Mouse (Mus musculus) liver, embryonic 13.5 days (tissue): Measurements from ENCODE around the gene Ptges3. TPM values are rescaled to one million over a fixed set of nuclear protein-coding genes. Genes with fewer than 3 reads are reported as not detected.
A peak's percentile ranks its signal among the peaks of the same experiment; 100 is the strongest.

Experiments used
- ATAC-seq: fragments of 200-750 bp; cut with Nextera tagmentation; 2 replicates; pipeline ENCODE4 v1.8.0; 2017; ENCODE audit warnings: low read depth, mild to moderate bottlenecking, moderate number of reproducible peaks, moderate library complexity
- DNase-seq: peaks from one replicate; pipeline ENCODE4 v3.0.0; 2022
- H3K27ac ChIP-seq: fragments of 300-500 bp; sonication (generic); 2 replicates; pipeline ENCODE4 v1.5.1; 2015; ENCODE audit warnings: moderate library complexity, mild to moderate bottlenecking, inconsistent platforms
- H3K27me3 ChIP-seq: fragments of 300-500 bp; sonication (generic); 2 replicates; pipeline ENCODE4 v1.6.1; 2015; ENCODE audit warnings: mild to moderate bottlenecking, inconsistent platforms
- H3K36me3 ChIP-seq: fragments of 300-500 bp; sonication (generic); 2 replicates; pipeline ENCODE4 v1.6.1; 2015; ENCODE audit warnings: mild to moderate bottlenecking, inconsistent platforms
- H3K4me1 ChIP-seq: fragments of 300-500 bp; sonication (generic); replicated peaks from 2 replicates; pipeline ENCODE4 v1.6.1; 2015; ENCODE audit warnings: inconsistent platforms
- H3K4me2 ChIP-seq: fragments of 300-500 bp; sonication (generic); 2 replicates; pipeline ENCODE4 v1.6.1; 2015; ENCODE audit warnings: inconsistent platforms, mild to moderate bottlenecking, moderate library complexity
- H3K4me3 ChIP-seq: fragments of 300-500 bp; sonication (generic); replicated peaks from 2 replicates; pipeline ENCODE4 v1.5.1; 2015; ENCODE audit warnings: mild to moderate bottlenecking, inconsistent platforms
- H3K9ac ChIP-seq: fragments of 300-500 bp; sonication (generic); 2 replicates; pipeline ENCODE4 v1.6.1; 2015; ENCODE audit warnings: mild to moderate bottlenecking, inconsistent platforms
- H3K9me3 ChIP-seq: fragments of 300-500 bp; sonication (generic); replicated peaks from 2 replicates; pipeline ENCODE4 v1.6.1; 2016; ENCODE audit warnings: inconsistent platforms
- WGBS: fragments of 180-500 bp; shearing (Covaris S2); methylation state at CpG from one replicate; pipeline ENCODE4 v1.1.7; 2015; ENCODE audit not compliant: insufficient replicate concordance; 5-methylcytosine and 5-hydroxymethylcytosine counted together
- polyA plus RNA-seq: library from polyadenylated mRNA; unstranded; fragments of >200 nt; fragmentation: Nextera tagmentation; extraction: Ambion mirVana; gene quantifications from 2 replicates; pipeline ENCODE4 v1.2.1, GENCODE M21; 2015

Gene Ptges3
- polyA plus RNA-seq, 1 experiment from 2014 or later, result 380 TPM

GRCm38 (mm10) chr10:128093496-128094294 lies 34.9 kb downstream of the Ptges3 start:
- Histone ChIP-seq H3K4me3 (peak overlapping the region; percentile 96), H3K27me3 (no peaks in the 10 kb centered on the region), H3K4me2 (peak overlapping the region; percentile 95), H3K4me1 (peaks cover 81% of the 10 kb centered on the region), H3K36me3 (peaks cover 24% of the 10 kb centered on the region), H3K27ac (peak overlapping the region; percentile 98), H3K9ac (peak overlapping the region; percentile 97), H3K9me3 (no peaks in the 10 kb centered on the region)
- 18% methylated on average over 13 of the region's 13 CpGs for WGBS
- DNase-seq (peak; percentile 66), ATAC-seq (peak; percentile 5)

GRCm38 (mm10) chr10:128094340-128094968 lies 35.7 kb downstream of the Ptges3 start:
- peak overlapping the region; percentile 97 for H3K9ac ChIP-seq
- H3K9me3 ChIP-seq, result no peaks in the 10 kb centered on the region
- peak overlapping the region; percentile 95 for H3K4me2 ChIP-seq
- peaks cover 20% of the 10 kb centered on the region for H3K36me3 ChIP-seq
- H3K27ac ChIP-seq, result peak overlapping the region; percentile 98
- peak; percentile 73 for ATAC-seq
- peak; percentile 91 for DNase-seq
- no peaks in the 10 kb centered on the region for H3K27me3 ChIP-seq
- peak overlapping the region; percentile 96 for H3K4me3 ChIP-seq
- 9% methylated on average over 19 of the region's 19 CpGs for WGBS
- H3K4me1 ChIP-seq, result peaks cover 77% of the 10 kb centered on the region

DNA sequence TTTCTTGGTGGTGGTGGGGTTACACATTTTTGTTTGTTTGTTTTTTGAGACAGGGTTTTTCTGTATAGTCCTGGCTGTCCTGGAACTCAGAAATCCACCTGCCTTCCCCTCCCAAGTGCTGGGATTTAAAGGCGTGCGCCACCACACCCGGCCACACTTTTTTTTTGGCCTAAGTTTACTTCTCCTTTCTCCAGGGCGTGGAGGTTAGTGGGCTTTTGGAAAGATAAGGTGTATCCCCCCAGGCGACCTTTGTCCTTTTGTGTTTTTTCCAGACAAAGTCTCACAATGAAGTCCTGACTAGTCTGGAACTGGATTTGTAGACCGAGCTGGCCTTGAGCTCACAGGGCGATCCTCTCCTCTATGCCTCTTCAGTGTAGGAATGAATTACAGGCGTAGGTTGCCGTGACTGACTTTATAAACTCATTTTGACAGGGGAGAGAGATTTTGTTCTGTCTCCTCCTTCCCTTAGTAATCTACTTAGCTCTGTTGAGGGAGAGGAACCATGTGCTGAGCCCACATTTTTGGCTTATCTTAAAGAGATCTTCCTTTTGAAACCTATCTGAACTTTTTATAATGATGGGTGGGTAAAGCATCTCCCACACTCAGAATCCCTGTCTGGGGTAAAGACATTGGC lies 36.4 kb downstream of the Ptges3 start:
- Histone ChIP-seq H3K4me2 (peak overlapping the region; percentile 95), H3K36me3 (peaks cover 13% of the 10 kb centered on the region), H3K27me3 (no peaks in the 10 kb centered on the region), H3K9me3 (no peaks in the 10 kb centered on the region), H3K4me1 (peaks cover 71% of the 10 kb centered on the region), H3K27ac (peak overlapping the region; percentile 98), H3K4me3 (peak overlapping the region; percentile 96), H3K9ac (peak overlapping the region; percentile 71)
- WGBS, result 18% methylated on average over 9 of the region's 9 CpGs
- DNase-seq (no peak), ATAC-seq (no peak)

DNA sequence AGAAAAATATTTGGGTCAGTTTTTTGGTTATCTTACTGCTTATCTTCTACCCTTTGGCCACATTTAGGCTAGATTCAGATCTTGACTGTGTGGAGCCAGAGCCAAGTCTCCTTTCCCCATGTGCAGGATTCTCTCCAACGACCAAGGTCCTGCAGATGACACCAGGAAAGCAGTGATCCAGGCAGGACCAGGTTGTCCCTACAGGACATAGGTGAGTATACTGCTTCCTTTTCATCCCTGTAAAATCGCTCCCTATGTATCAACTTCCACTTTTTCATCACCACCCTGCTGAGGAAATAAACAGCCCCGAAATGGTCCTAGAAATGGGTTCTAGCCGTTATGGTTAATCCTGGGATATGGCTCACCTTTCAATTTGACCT lies 37.5 kb downstream of the Ptges3 start:
- Histone ChIP-seq H3K36me3 (peaks cover 10% of the 10 kb centered on the region), H3K4me2 (peak overlapping the region; percentile 96), H3K27ac (peak overlapping the region; percentile 98), H3K9ac (peak overlapping the region; percentile 95; the same call in 1 of the 2 replicates), H3K4me3 (peak overlapping the region; percentile 100), H3K4me1 (peaks cover 60% of the 10 kb centered on the region), H3K9me3 (no peaks in the 10 kb centered on the region), H3K27me3 (no peaks in the 10 kb centered on the region)
- ATAC-seq (no peak), DNase-seq (no peak)
- 15% methylated on average over 4 of the region's 4 CpGs for WGBS

DNA sequence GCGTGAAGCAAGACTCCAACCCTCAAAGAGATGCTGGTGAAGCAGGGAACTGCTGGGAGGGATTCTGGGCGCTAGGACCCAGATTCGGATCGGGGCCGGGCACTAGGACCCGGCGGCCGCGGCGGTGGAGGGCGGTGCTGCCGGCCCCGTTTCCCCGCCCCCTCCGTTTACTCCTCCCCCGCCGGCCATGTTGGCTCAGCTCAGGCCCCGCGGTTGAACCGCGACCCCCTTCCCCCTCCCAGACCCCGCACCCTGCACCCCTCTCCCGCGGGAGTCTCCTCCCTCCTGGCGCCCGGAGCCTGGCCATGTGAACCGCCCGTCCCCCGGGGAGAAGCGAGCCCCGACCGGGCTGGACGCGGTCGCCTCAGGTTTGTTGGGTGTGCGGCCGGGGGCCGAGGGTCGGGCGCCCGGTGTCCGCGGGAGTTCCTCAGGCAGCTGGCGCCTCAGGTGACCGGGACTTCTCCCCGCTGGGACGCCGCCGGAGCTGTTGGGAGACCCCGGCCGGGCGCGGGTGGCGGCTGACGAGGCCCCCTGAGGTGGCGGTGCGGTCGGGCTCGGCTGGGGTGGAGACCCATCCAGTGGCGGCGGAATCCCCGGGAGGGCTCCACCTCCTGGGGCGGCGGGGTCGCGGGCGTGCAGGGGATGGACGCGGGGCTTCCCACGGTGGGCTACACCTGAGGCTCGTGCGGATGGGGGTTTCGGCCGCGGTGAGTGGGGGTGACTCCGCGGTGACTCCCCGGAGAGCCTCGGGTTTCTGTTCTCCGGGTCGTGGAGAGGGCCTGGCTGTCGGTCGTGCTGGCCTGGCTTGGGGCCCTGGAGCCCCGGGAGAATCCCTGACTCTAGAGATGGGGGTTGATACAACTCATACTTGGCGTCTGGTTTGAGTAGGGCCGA lies 38.2 kb downstream of the Ptges3 start:
- Histone ChIP-seq H3K4me3 (peak overlapping the region; percentile 100), H3K27ac (peak overlapping the region; percentile 98), H3K9me3 (no peaks in the 10 kb centered on the region), H3K4me2 (peak overlapping the region; percentile 96), H3K9ac (peak overlapping the region; percentile 95), H3K36me3 (peaks cover 10% of the 10 kb centered on the region), H3K27me3 (no peaks in the 10 kb centered on the region), H3K4me1 (peaks cover 58% of the 10 kb centered on the region)
- WGBS, result under 1% methylated on average over 84 of the region's 86 CpGs
- ATAC-seq (peak; percentile 46), DNase-seq (peak; percentile 69)

DNA sequence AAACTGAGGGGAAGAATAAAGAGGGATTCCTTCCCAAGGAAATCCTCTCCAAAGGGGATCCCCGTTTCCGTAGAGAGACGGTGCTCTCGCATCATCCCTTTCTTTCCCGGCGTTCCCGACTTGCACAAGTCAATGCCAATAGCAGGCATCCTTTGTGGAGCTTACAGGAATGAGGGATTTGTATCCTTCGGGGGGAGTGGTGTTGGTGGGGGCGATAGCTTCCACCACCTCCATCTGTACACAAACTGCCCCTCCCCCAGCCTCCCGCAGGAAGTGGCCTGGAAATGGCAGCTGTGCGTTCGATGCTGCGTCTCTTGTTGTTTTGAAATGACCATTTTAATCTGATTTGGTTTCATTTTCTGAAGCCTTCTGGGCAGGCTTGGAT lies 38.8 kb downstream of the Ptges3 start:
- Histone ChIP-seq H3K4me3 (peak overlapping the region; percentile 100), H3K36me3 (peaks cover 10% of the 10 kb centered on the region), H3K9me3 (no peaks in the 10 kb centered on the region), H3K9ac (peak overlapping the region; percentile 95), H3K27me3 (no peaks in the 10 kb centered on the region), H3K4me2 (peak overlapping the region; percentile 96), H3K27ac (peak overlapping the region; percentile 74), H3K4me1 (peaks cover 55% of the 10 kb centered on the region)
- 0% methylated on average over 13 of the region's 13 CpGs for WGBS
- ATAC-seq (no peak), DNase-seq (peak; percentile 47)

DNA sequence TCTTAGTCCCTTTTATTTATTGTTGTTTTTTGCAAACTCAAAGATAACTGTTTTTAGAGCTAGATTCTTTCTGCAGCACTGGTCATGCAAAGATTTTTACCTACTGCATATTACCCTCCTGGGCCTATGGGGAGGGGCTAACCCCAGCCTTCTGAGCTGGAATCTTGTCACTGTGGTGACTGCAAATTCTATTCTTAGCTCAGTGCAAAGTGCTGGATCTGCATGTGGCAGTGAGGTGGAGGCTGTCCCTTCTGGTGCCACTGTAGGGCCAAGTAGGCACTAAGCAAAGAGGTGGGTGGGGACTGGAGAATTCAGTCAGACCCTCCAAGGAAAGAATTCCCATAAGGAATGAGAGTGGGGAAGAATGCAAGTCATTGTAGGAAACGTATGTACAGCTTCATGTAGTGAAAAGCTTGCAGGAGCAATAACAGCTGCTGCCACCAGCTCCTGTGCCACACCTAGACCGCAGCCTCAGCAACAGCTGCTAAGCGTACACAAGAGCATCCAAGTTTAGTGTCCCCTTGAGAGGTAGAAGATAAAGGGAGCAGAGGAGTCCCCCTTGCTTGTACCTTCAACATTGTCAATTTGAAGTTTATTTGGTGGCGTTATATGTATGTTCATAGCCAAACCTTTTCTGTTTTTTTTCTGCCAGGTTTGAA lies 51.5 kb downstream of the Ptges3 start:
- 87% methylated on average over 4 of the region's 4 CpGs for WGBS
- no peak overlapping the region for H3K4me3 ChIP-seq
- no peak for ATAC-seq
- no peak overlapping the region for H3K4me2 ChIP-seq
- no peaks in the 10 kb centered on the region for H3K4me1 ChIP-seq
- no peak for DNase-seq
- no peak overlapping the region for H3K27ac ChIP-seq
- H3K27me3 ChIP-seq, result no peaks in the 10 kb centered on the region
- H3K36me3 ChIP-seq, result peaks cover 65% of the 10 kb centered on the region
- no peaks in the 10 kb centered on the region for H3K9me3 ChIP-seq
- no peak overlapping the region for H3K9ac ChIP-seq

DNA sequence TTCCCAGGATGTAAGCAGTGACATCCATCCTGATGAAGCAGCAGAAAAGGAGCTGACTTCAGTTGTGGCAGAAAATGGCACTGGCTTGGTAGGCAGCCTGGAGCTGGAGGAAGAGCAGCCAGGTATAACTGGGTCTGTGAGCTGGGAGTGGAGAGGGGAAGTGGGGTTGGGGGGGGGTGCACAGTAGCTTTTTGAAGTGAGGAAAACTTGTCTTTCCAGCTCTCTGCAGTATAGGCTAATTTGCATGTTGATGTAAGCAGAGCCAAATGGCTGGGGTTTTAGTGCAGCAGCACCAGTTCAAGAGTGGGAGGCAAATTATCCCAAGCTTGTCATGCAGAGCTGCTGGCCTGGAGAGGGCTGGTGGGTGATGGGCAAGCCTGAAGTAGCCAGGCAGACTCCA lies 52.5 kb downstream of the Ptges3 start:
- H3K27me3 ChIP-seq, result no peaks in the 10 kb centered on the region
- H3K4me3 ChIP-seq, result no peak overlapping the region
- H3K36me3 ChIP-seq, result peaks cover 75% of the 10 kb centered on the region
- H3K9ac ChIP-seq, result no peak overlapping the region
- ATAC-seq (no peak), DNase-seq (no peak)
- no peak overlapping the region for H3K27ac ChIP-seq
- H3K4me1 ChIP-seq, result no peaks in the 10 kb centered on the region
- H3K9me3 ChIP-seq, result no peaks in the 10 kb centered on the region
- H3K4me2 ChIP-seq, result no peak overlapping the region

DNA sequence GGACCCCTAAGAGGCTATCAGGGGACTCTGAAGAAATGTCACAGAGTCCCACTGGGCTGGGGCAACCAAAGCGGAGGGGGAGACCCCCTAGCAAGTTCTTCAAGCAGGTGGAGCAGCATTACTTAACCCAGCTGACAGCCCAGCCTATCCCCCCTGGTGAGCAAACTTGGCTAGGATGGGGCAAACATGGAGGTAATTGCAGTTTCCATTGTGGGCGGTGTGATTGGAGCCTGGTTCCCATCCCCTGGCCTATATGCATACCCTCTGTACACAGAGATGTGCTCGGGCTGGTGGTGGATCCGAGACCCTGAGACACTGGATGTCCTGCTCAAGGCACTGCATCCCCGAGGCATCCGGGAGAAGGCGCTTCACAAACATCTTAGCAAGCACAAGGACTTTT lies 65.1 kb downstream of the Ptges3 start:
- Histone ChIP-seq H3K9me3 (no peaks in the 10 kb centered on the region), H3K27me3 (no peaks in the 10 kb centered on the region), H3K9ac (no peak overlapping the region), H3K4me1 (no peaks in the 10 kb centered on the region), H3K4me2 (no peak overlapping the region), H3K4me3 (no peak overlapping the region), H3K36me3 (peaks cover 95% of the 10 kb centered on the region), H3K27ac (no peak overlapping the region)
- DNase-seq (no peak), ATAC-seq (no peak)
- WGBS, result 92% methylated on average over 7 of the region's 7 CpGs

DNA sequence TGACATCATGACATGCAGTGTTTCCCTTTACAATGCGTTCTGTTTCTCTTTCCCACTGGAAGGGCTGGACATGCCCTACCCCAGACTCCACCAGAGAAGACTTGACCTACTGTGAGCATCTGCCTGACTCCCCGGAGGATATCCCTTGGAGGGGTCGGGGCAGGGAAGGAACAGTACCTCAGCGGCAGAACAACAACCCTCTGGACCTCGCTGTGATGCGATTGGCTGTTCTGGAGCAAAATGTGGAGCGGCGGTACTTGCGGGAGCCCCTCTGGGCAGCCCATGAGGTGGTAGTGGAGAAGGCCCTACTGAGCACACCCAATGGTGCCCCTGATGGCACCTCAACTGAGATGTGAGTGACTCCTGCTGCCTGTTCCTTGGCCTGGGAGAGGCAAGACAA lies 66.1 kb downstream of the Ptges3 start:
- 93% methylated on average over 9 of the region's 9 CpGs for WGBS
- DNase-seq, result no peak
- ATAC-seq, result no peak

More for the DNA sequence above, 66.1 kb downstream of the Ptges3 start:
- Histone ChIP-seq H3K4me1 (no peaks in the 10 kb centered on the region), H3K4me2 (no peak overlapping the region), H3K9ac (no peak overlapping the region), H3K36me3 (peaks cover 93% of the 10 kb centered on the region), H3K4me3 (no peak overlapping the region), H3K27ac (no peak overlapping the region), H3K27me3 (no peaks in the 10 kb centered on the region), H3K9me3 (no peaks in the 10 kb centered on the region)
